Mouse (Mus musculus) layer of hippocampus, adult 9-11 months (tissue): ENCODE data around the gene Dnmt3l.
A peak's percentile ranks its signal among the peaks of the same experiment; 100 is the strongest.
"Not testable (repeated sequence)": the region's sequence is repeated elsewhere in the genome, so short reads cannot be mapped to it uniquely, and the experiment has no call there.

Experiments
- DNase-seq: peaks from one replicate; pipeline ENCODE4 v3.0.0; 2022

The Dnmt3l gene

GRCm38 (mm10) chr10:78086444-78087061 lies 44.8 kb downstream of the Dnmt3l start:
- DNase-seq, result no peak

GRCm38 (mm10) chr10:78087101-78087511 lies 45.4 kb downstream of the Dnmt3l start:
- peak; percentile 79 for DNase-seq

- DNase-seq, result no peak
These were observed 48.5 kb downstream of the Dnmt3l start for GRCm38 (mm10) chr10:78090246-78090645.

GRCm38 (mm10) chr10:78090706-78091491 lies 49.2 kb downstream of the Dnmt3l start:
- no peak for DNase-seq

GRCm38 (mm10) chr10:78091865-78092724 lies 50.3 kb downstream of the Dnmt3l start:
- DNase-seq, result no peak

- DNase-seq, result no peak
These were observed 50.9 kb downstream of the Dnmt3l start for GRCm38 (mm10) chr10:78092725-78093029.

GRCm38 (mm10) chr10:78095221-78095620 lies 53.5 kb downstream of the Dnmt3l start:
- DNase-seq, result no peak

- no peak for DNase-seq
These were observed 54.5 kb downstream of the Dnmt3l start for GRCm38 (mm10) chr10:78095954-78096931.

GRCm38 (mm10) chr10:78099860-78100259 lies 58.1 kb downstream of the Dnmt3l start:
- DNase-seq, result not testable (repeated sequence)

- no peak for DNase-seq
These were observed 59.4 kb downstream of the Dnmt3l start for GRCm38 (mm10) chr10:78100989-78101780.

GRCm38 (mm10) chr10:78104555-78105490 lies 63.1 kb downstream of the Dnmt3l start:
- peak; percentile 65 for DNase-seq

GRCm38 (mm10) chr10:78105548-78105947 lies 63.8 kb downstream of the Dnmt3l start:
- DNase-seq, result peak; percentile 70
